Mouse (Mus musculus) heart, embryonic 14.5 days (tissue): ENCODE measurements around the gene Prelp. TPM values are rescaled to one million over a fixed set of nuclear protein-coding genes. Genes with fewer than 3 reads are reported as not detected.

Source experiments
- ATAC-seq: fragments of 200-750 bp; cut with Nextera tagmentation; 2 replicates; pipeline ENCODE4 v1.8.0; 2017; ENCODE audit warnings: low read depth, moderate TSS enrichment; ENCODE audit not compliant: insufficient number of reproducible peaks, insufficient read depth, low FRiP score
- H3K27ac ChIP-seq, 2 experiments: fragments of 200-500 bp in 1 of 2; fragments of 300-500 bp in 1 of 2; sonication (generic) in 1 of 2; replicated peaks in 1 of 2; 2 replicates each; pipeline ENCODE4 v1.5.1; 2012 to 2014; ENCODE audit warnings: low read depth in 2 of 2, low read length in 2 of 2, control low read depth in 1 of 2, mild to moderate bottlenecking in 1 of 2, mixed read lengths in 1 of 2; ENCODE audit not compliant: control insufficient read depth in 1 of 2, insufficient read depth in 1 of 2
- H3K27me3 ChIP-seq: fragments of 300-500 bp; sonication (generic); 2 replicates; pipeline ENCODE4 v1.6.1; 2014; ENCODE audit warnings: mild to moderate bottlenecking, low read length, control low read depth; ENCODE audit not compliant: control insufficient read depth, insufficient read depth
- H3K36me3 ChIP-seq: fragments of 300-500 bp; sonication (generic); 2 replicates; pipeline ENCODE4 v1.6.1; 2014; ENCODE audit warnings: mild to moderate bottlenecking, control low read depth, low read length, mixed read lengths; ENCODE audit not compliant: control insufficient read depth, insufficient read depth
- H3K4me1 ChIP-seq, 2 experiments: fragments of 200-500 bp in 1 of 2; fragments of 300-500 bp in 1 of 2; sonication (generic) in 1 of 2; 2 replicates each; pipeline ENCODE4 v1.6.1; 2012 to 2014; ENCODE audit warnings: low read length in 2 of 2, control low read depth in 1 of 2, mixed read lengths in 1 of 2; ENCODE audit not compliant: control insufficient read depth in 2 of 2, insufficient read depth in 2 of 2
- H3K4me2 ChIP-seq: fragments of 300-500 bp; sonication (generic); 2 replicates; pipeline ENCODE4 v1.6.1; 2014; ENCODE audit warnings: mild to moderate bottlenecking, low read length
- H3K4me3 ChIP-seq, 2 experiments: fragments of 200-500 bp in 1 of 2; fragments of 300-500 bp in 1 of 2; sonication (generic) in 1 of 2; 2 replicates each; pipeline ENCODE4 v1.5.1; 2012 to 2014; ENCODE audit warnings: low read length in 2 of 2, mild to moderate bottlenecking in 2 of 2, control low read depth in 1 of 2, low read depth in 1 of 2, moderate library complexity in 1 of 2; ENCODE audit not compliant: control insufficient read depth in 1 of 2, insufficient read depth in 1 of 2
- H3K9ac ChIP-seq: fragments of 300-500 bp; sonication (generic); 2 replicates; pipeline ENCODE4 v1.6.1; 2014; ENCODE audit warnings: mild to moderate bottlenecking, low read length
- H3K9me3 ChIP-seq: fragments of 300-500 bp; sonication (generic); 2 replicates; pipeline ENCODE4 v1.6.1; 2016; ENCODE audit warnings: low read length, control low read depth; ENCODE audit not compliant: control insufficient read depth
- WGBS: fragments of 180-500 bp; shearing (Covaris S2); extraction: QIAGEN DNeasy Blood & Tissue Kit; methylation state at CpG from one replicate; pipeline ENCODE4 v1.1.7; 2014; 5-methylcytosine and 5-hydroxymethylcytosine counted together
- polyA plus RNA-seq: library from polyadenylated mRNA; unstranded; fragments of >200 nt; fragmentation: Nextera tagmentation; extraction: Ambion mirVana; gene quantifications from 2 replicates; pipeline ENCODE4 v1.2.1, GENCODE M21; 2014

Prelp gene
- polyA plus RNA-seq, 1 experiment from 2014 or later: 2.1 TPM

DNA sequence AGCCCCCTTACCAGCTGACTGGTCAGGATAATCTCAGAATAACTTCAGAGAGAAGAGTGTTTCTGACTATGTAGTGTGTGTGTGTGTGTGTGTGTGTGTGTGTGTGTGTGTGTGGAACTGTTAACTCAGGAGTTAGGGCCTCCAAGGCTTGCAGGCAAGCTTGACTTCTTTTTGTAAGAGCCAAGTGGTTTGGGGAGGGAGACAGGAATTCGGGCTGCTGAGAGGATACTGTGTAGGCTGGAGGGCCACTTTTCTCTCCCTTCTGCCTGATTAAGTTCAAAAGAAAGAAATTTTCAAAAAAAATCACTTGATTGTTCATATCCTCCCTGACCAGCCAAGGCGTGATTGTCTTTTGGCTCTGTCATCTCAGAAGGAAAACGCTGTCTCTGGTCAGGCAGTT lies 813 bp downstream of the Prelp start:
- Histone ChIP-seq H3K9me3 (no peaks in the 10 kb centered on the region), H3K36me3 (no peaks in the 10 kb centered on the region), H3K27me3 (no peaks in the 10 kb centered on the region), H3K27ac (peak overlapping the region in 1 of 2 experiments; percentile 45; a peak in 1 of 4 replicates), H3K9ac (no peak overlapping the region), H3K4me2 (peak overlapping the region; percentile 35; the same call in 1 of the 2 replicates), H3K4me3 (no peak overlapping the region), H3K4me1 (peaks cover 33 to 37% of the 10 kb centered on the region in 2 experiments)
- no peak for ATAC-seq
- WGBS: 58% methylated on average over 3 of the region's 3 CpGs

DNA sequence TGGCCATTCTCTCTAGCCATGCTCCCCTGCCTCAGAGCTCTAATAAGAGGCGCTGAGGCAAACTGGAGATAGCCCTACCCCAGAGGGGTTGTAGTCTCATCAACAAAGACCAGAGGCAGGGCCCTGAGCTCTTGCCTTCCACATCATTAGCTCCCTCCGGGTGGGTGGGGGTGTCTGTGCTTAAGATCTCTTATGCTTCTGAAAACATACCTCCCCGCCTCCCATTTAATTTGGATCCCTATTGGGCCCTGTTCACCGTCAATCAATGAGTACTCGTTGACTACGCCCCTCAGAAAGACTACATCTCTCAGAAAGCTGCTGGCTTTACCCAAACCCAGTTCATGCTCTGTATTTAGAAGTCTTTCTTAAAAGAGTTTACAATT lies 3.1 kb downstream of the Prelp start:
- H3K9ac ChIP-seq: no peak overlapping the region
- 52% methylated on average over 6 of the region's 6 CpGs for WGBS
- no peaks in the 10 kb centered on the region for H3K27me3 ChIP-seq
- H3K4me1 ChIP-seq: peaks cover 31 to 34% of the 10 kb centered on the region in 2 experiments
- H3K9me3 ChIP-seq: no peaks in the 10 kb centered on the region
- ATAC-seq: no peak
- H3K27ac ChIP-seq: 0 out of 4 replicates have a peak overlapping the region, but pooled peaks of 1 of the 2 experiments have one; percentile 3
- H3K36me3 ChIP-seq: no peaks in the 10 kb centered on the region
- no peak overlapping the region for H3K4me3 ChIP-seq
- H3K4me2 ChIP-seq: no peak overlapping the region

GRCm38 (mm10) chr1:133917456-133918087 lies 3.6 kb downstream of the Prelp start:
- H3K9ac ChIP-seq: no peak overlapping the region

DNA sequence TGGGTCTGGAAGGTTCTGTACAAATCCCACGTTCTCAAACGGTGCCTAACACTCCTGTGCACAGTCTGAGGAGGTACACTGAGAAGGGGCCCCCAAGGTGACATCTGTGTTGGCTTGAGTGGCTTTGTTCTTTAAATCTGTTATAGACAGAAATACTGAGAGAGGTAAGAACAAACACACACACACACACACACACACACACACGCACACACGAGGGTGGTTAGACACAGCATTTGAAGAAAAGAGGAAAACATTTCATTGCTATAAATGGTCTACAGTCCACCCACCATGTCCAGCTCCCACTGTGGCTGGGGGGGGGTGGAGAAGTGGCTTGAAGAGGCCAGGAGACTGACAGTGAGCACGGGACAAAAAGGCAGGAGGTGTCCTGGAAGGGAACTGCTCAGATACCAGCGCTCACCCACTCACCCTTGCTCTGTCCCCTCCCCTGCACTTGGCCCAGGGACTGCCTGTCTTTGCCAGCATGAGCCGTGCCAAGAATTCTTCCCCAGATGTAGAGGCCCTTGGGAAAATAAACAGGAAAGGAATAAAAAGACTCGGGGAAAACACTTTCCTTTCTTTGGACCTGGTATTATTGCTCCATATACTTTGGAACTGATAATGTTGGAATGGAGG lies 5.4 kb downstream of the Prelp start:
- no peak overlapping the region for H3K9ac ChIP-seq
- peak; percentile 78 for ATAC-seq
- H3K4me3 ChIP-seq: no peak overlapping the region
- no peaks in the 10 kb centered on the region for H3K27me3 ChIP-seq
- 38% methylated on average over 8 of the region's 8 CpGs for WGBS
- no peaks in the 10 kb centered on the region for H3K36me3 ChIP-seq
- H3K4me2 ChIP-seq: peak overlapping the region; percentile 35
- H3K27ac ChIP-seq: peak overlapping the region; percentile 53 to 64; a peak in 3 of 4 replicates
- no peaks in the 10 kb centered on the region for H3K9me3 ChIP-seq
- H3K4me1 ChIP-seq: peaks cover 20 to 25% of the 10 kb centered on the region in 2 experiments

More at GRCm38 (mm10) chr1:133917456-133918087, 3.6 kb downstream of the Prelp start:
- Histone ChIP-seq H3K4me3 (no peak overlapping the region), H3K27ac (0 out of 4 replicates have a peak overlapping the region, but pooled peaks of 1 of the 2 experiments have one; percentile 3), H3K36me3 (no peaks in the 10 kb centered on the region), H3K9me3 (no peaks in the 10 kb centered on the region), H3K4me2 (peak overlapping the region; percentile 9; the same call in 1 of the 2 replicates), H3K4me1 (peaks cover 31 to 34% of the 10 kb centered on the region in 2 experiments), H3K27me3 (no peaks in the 10 kb centered on the region)
- ATAC-seq: no peak
- 37% methylated on average over 11 of the region's 11 CpGs for WGBS

DNA sequence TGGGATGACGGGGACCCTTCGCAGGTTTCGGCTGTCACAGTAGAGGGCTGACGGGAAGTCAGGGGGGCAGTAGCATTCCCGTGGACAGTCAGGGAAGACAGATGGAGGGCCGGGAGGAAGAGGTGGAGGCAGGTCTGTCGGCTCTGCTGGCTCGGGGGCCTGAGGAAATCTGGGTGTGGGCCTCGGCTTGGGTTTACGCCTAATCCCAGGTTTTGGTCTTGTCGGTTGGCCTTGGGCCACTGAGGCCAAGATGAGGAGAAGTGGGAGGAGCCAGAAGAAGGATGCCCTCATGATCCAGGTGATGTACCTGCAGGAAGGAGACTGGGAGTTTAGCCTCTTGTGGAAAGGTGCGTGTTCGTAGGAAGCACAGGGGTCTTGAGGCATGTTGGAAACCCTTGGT lies 6.1 kb downstream of the Prelp start:
- Histone ChIP-seq H3K4me1 (peaks cover 19 to 27% of the 10 kb centered on the region in 2 experiments), H3K27ac (no peak overlapping the region), H3K36me3 (no peaks in the 10 kb centered on the region), H3K4me3 (no peak overlapping the region), H3K9ac (no peak overlapping the region), H3K9me3 (no peaks in the 10 kb centered on the region), H3K4me2 (no peak overlapping the region), H3K27me3 (no peaks in the 10 kb centered on the region)
- WGBS: 79% methylated on average over 13 of the region's 13 CpGs
- no peak for ATAC-seq

- H3K9me3 ChIP-seq: no peaks in the 10 kb centered on the region
- peaks cover 30 to 40% of the 10 kb centered on the region in 2 experiments for H3K4me1 ChIP-seq
- no peak overlapping the region for H3K4me2 ChIP-seq
- H3K27ac ChIP-seq: no peak overlapping the region
- H3K27me3 ChIP-seq: no peaks in the 10 kb centered on the region
- ATAC-seq: no peak
- H3K4me3 ChIP-seq: no peak overlapping the region
- 70% methylated on average over 6 of the region's 6 CpGs for WGBS
- H3K36me3 ChIP-seq: no peaks in the 10 kb centered on the region
- H3K9ac ChIP-seq: no peak overlapping the region
Observed at GRCm38 (mm10) chr1:133913018-133913417, 8.2 kb downstream of the Prelp start.

- WGBS: 28% methylated on average over 4 of the region's 4 CpGs
- Histone ChIP-seq H3K36me3 (no peaks in the 10 kb centered on the region), H3K9ac (no peak overlapping the region), H3K4me1 (peaks cover 25 to 29% of the 10 kb centered on the region in 2 experiments), H3K4me2 (no peak overlapping the region), H3K4me3 (no peak overlapping the region), H3K27me3 (no peaks in the 10 kb centered on the region), H3K27ac (no peak overlapping the region), H3K9me3 (no peaks in the 10 kb centered on the region)
- no peak for ATAC-seq
Observed at GRCm38 (mm10) chr1:133911456-133911855, 9.8 kb downstream of the Prelp start.
